Mouse (Mus musculus) right cerebral cortex, postnatal 36 days (tissue): ENCODE measurements at regions not wholly inside any gene's neighbourhood (a gene's known extent, or its start where the extent isn't known, plus 50 kb on each side); places are given as distances from the start of the nearest gene placed in this dataset.
A peak's percentile ranks its signal among the peaks of the same experiment; 100 is the strongest.

ENCODE experiments used
- DNase-seq, 2 experiments: peaks; one replicate each; pipeline ENCODE4 v3.0.0; 2022; ENCODE audit warnings: low spot score in 2 of 2, mixed read lengths in 1 of 2

GRCm38 (mm10) chr2:82698417-82698988, 244.9 kb upstream of the Fsip2 start:
- DNase-seq, result no peak

GRCm38 (mm10) chr2:82701851-82702250, 241.6 kb upstream of the Fsip2 start:
- DNase-seq, result no peak

GRCm38 (mm10) chr2:82715773-82716172, 227.7 kb upstream of the Fsip2 start:
- DNase-seq, result peak; percentile 4 to 31
